Mouse (Mus musculus) frontal cortex, adult (tissue): Measurements from ENCODE around the gene Ctla4.

Experiments
- ATAC-seq: cut with Nextera tagmentation; 2 replicates; pipeline ENCODE4 v1.9.2; 2017; ENCODE audit warnings: mild to moderate bottlenecking, moderate library complexity, mixed read lengths; ENCODE audit not compliant: low TSS enrichment

The Ctla4 gene

GRCm38 (mm10) chr1:60920493-60921355 lies 33.9 kb downstream of the Ctla4 start:
- ATAC-seq: peak; percentile 50

DNA sequence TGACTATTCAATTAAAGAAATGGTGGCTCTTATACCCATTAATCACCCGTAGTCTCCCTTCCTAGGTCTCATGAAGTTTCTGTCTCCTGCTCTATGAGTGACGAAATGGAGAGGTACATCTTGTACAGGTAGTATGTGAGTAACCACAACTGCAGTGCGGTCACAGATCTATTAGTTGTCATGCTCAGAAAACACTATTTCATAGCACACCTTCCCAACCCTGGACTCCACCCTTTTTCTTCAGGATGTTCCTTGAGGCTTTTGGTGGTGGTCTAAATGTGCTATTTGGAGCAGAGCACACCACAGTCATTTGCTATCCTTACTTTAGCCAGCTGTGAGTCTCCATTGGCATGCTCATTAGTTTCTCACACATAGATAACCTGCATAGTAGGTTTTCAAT lies 42.2 kb downstream of the Ctla4 start:
- no peak for ATAC-seq

GRCm38 (mm10) chr1:60930397-60930796 lies 43.6 kb downstream of the Ctla4 start:
- ATAC-seq: no peak

DNA sequence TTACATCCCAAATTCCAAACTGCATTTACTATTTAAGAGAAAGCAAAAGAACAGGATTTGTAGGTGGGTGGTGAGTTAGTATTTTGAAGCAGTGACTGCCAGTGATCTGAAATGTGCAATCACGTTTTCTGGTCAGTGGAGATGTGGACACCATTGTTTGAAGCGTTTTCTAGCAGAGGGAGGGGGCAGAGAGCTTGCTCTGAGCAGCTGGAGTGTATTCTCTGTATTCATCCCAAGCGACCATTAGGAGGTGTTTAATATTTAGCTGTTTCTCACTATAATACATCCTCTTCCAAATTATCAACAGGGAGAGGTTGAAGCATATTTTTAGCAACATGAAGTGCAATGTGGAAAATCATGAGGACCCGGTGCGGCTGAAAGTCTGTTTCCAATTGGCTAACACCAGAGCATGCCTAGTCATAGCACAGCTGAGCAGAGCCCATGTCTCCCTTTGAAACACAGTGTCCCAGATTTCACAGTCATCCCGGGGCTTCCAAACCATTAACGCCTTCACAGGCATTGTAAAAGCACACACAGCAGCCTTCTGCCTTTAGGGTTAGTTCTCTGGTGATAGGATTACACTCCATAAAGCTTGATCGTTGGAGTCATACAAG lies 49.3 kb downstream of the Ctla4 start:
- ATAC-seq: peak; percentile 81

DNA sequence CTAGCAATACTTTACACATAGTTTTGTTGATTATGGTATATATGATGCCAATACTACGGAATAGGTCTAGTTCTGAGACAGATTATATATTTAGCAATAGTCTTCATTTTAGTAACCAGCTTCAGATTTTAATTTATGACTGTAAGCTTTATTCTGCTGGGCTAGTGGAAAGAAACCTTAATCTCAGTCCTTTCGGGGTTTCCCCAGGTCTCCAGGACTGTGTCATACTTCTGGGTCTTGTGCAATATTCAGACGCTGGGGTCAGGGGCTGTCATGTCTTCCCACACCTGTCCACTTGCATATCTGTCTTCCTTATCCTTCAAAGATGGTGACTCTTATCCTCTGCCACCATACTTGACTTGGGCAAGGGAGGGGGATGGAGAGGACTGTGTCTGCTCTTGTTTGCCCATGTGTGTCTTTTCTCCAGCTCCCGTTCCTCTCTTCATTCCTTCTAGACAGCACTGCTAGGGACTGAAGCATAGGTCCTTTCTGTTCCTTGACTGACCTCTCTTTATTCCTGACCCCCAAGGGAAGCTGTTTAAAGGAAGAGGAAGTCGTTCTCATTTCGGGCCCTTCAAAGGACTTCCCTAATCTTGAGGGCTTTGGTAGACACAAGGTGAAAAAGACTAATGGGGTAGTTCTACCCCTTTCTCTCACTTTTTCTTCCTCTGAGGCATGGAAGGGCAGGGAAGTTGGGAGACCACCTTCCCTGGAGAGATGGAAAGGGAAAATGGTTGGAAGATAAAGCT lies 50.3 kb downstream of the Ctla4 start:
- no peak for ATAC-seq

DNA sequence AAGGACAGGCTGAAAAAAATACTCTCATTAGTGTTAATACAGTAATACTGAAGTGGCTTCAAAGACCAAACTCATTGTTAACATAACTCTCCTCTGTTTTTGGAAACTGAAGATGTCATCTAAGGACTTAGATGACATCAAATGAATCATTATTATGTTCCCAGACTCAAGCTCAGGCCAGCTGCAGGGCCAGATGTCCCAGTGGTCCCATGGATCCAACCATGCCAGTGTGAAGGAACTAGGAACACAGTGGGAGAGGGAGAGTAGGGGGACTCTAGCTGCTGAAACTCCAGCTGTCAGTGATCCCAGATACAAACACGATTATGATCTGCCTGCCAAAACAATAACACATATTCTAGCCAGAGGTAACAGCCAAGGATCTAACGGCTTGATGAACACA lies 51.5 kb downstream of the Ctla4 start:
- no peak for ATAC-seq

- ATAC-seq: peak; percentile 79
Observed at GRCm38 (mm10) chr1:60938974-60939373, 52.2 kb downstream of the Ctla4 start.

DNA sequence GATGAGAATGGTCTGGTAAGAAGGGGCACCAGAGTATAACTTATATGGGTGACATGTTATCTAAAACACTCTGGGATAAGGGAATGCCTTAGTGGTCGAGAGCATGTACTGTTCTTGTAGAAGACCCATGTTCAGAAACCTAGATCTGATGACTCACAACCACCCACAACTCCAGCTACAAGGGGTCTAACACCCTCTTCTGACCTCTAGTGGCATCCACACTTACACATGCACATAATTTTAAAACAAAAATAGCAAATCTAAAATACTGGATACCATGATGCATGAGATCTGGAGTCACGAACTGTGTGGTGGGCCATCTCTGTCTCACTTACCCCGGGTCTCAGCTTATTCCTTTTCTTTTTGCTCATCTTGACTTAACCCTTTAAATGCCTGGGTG lies 53.2 kb downstream of the Ctla4 start:
- ATAC-seq: no peak

GRCm38 (mm10) chr1:60940620-60941019 lies 53.8 kb downstream of the Ctla4 start:
- ATAC-seq: no peak

DNA sequence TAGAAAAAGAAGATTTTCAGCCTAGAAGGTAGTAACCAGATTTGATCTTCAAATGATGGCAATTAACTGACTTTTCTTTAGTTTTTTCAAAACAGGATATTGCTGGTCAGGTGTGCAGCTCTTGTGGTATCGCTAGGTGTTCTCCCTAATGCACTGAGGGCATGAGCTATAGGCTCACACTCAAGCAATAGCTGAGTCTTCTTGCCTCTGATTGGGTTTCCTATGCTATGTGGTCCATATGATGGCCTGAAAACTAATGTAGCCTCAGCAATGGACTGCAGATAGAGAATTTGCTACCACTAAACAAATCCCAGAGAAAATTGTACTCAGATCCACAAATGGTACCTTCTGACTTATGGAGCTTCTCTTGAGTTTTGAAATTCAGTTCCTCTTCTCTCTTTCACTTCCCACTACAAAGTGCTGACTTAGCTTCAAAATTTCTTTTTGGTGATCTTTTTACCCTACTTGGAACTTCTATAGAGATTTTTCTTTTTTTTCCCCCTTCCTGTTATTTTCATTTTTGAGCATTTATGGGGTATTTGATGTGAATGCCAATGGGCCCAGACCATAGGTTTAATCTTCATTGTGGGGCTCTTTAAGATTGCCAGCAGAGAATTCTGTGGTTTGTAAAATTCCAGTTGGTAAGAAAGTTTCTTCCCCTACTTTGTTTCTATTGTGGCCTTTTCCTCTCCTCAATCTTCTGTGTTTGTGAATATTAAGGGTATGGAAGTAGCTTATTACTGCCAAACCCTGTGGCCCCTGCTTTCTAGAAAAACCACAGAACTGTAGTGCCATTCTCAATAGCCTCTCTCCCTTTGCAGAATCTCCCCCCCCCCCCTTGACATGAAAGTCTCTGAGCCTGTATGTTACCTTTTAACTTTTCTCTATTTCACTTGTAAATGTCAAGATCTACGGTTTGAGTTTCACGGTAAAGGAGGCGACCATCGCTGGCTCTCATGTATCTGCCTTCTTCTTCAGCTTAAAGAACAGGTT lies 54.6 kb downstream of the Ctla4 start:
- no peak for ATAC-seq

DNA sequence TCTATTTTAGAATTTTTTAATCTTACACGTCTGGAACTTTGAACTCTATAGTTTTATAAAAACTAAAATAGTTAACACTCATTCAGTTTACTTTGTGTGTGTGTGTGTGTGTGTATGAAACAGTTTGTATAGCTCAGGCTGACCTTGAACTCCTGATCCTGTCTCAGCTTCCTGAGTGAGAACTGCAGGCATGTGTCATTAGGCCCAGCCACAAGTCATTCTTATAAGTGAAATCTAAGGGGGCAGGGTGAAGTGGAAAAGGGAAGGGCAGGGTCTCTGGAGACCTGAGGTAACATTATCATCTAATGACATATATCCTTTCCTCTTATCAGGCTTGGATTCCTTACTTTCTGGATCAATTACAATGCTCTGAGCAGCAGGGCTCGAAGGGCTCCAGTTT lies 56.1 kb downstream of the Ctla4 start:
- ATAC-seq: no peak

GRCm38 (mm10) chr1:60945633-60946401 lies 59.0 kb downstream of the Ctla4 start:
- no peak for ATAC-seq

- ATAC-seq: no peak
Observed at GRCm38 (mm10) chr1:60948112-60948511, 61.3 kb downstream of the Ctla4 start.

DNA sequence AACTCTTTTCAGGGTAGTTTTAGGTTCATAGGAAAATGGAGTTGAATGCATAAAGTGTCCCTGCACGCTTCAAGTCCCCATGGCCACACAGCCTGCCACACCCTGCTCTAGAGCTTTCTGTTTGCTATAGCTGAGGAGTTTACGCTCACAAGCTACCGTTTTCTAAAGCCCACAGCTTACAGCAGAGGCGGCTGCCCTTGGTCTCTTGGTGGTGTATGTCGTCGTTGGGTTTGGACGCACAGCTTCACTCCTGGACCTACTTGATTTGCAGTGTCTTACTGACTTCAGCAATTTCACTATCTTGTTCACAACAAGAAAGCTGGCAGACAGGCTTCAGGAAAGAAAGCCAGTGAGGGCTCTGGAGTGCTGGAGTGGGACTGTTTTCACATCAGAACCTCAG lies 66.2 kb downstream of the Ctla4 start:
- no peak for ATAC-seq

DNA sequence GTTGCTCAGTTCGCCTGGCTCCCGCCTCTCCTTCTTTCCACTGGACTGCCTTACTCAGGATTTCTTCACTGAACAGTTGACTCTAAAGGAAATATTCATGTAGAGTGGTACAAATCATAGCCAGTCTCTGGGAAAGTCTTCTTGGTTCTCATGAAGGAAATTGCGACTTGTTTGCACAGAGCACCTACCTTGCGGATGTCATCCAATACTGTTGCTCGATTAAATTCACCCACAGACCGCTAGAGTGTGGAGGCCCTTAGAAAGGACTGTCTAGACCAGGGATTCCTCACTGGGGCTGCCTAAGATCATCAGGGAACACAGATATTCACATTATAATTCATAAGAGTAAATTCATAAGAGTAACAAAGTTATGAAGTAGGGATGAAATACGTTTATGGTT lies 66.9 kb downstream of the Ctla4 start:
- no peak for ATAC-seq

DNA sequence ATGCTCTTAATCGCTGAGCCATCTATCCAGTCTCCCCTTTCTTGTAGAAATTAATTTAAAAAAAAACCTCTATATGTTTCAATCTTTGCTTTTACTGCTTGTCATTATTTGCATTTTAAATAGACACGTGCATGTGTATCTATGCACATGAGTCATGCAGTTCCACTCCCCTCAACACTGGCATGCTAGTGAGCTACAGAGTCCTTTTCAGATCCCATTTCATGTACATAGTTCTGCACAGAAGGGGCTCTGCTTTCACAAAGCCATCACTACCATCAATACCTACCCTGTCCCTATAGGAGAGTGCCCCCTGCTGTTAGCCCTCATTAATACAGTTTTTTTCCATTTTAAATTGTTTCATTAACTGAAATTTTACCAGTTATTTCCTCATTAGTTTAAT lies 68.0 kb downstream of the Ctla4 start:
- ATAC-seq: peak; percentile 50; the same call in 1 of the 2 replicates

DNA sequence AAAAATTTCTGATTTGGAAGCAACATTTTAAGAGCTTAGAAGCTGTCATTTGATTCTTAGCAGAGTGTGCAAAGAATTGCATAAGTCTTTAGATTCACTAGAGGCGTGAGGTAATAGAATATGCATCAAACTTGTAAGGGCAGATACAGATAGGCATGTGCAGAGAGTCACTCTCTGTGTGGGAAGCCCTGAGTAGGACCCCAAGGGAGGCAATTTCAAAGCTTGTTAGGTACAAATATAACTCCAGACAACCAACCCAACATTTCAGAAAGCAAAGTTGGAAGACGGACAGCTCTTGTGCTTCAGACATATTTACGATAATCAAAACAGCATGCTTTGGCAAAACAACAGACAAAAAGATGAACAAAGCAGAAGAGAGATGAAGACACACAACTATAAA lies 68.4 kb downstream of the Ctla4 start:
- ATAC-seq: no peak

DNA sequence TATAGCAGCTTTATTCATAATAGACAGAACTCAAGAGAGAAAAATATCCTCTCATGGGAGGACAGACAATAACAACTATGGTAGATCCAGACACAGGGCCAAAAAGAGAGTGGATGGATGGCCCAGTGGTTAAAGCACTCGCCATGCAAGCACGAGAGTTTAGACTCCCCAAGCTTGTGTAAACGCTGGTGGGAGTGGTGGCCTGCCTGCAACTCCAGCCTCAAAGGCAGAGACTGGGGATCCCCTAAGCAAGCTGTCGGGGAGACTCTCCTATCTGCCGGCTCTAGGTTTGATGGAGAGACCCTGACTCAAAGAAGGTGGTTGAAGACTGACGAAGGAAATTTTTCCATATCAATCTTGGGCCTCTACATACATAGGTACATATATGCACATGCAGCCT lies 69.4 kb downstream of the Ctla4 start:
- no peak for ATAC-seq

DNA sequence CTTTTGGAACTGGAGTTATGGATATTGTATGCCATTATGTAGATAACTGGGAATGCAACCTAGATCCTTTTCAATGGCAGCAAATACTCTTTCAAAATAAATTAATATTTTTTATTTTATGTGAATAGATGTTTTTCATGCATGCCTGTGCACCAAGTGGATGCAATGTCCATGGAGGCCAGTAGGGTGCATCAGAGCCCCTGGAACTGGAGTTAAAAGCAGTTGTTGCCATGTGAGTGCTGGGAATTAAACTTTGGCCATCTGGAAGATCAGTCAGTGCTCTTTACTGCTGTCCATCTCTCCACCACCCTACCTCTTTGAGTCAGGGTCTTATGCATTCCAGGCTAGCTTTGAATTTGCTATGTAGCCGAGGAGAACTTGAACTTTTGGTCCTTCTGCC lies 71.5 kb downstream of the Ctla4 start:
- no peak for ATAC-seq

DNA sequence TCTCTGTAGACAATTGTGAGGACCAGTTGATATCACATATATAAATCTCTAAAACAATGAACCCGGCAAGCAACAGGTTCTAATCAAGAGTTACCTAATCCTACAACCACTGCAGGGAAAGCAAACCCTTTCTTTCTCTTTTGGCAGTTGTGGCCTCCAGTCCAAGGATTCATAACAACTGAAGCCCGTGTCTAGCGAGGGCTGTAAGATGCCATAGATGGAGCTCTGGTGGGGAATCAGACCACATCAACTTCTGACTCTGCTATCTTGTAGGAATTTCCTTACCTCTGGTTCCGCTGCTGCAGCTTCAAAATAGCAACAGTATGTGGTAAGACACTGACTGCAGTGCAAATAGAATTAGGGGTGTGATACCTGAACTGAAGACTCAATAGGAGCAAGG lies 72.4 kb downstream of the Ctla4 start:
- ATAC-seq: no peak

DNA sequence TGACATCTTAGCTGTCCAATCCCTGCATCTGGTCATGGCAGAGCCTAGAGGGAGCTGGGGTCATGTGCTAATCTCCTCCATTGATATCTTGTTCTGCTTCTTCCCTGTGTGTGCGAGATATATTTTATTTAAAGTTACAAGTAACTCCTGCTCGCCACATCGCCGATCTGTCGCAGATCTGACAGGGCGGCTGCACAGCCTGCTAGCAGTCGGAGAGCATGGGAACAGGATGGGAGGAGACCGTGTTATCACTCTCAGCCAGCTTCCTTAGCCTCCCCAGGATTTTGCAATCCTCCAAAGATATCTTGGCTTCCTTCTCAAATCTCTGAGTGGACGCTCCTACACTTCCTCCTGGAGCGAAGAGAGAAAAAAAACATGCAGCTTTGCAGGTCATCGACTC lies 73.7 kb downstream of the Ctla4 start:
- peak; percentile 50; the same call in 1 of the 2 replicates for ATAC-seq
